Mouse (Mus musculus) right cerebral cortex, postnatal 36 days (tissue): ENCODE data around the gene Zkscan17.
"Not testable (repeated sequence)": the region's sequence is repeated elsewhere in the genome, so short reads cannot be mapped to it uniquely, and the experiment has no call there.

Source experiments
- DNase-seq, 2 experiments: peaks; one replicate each; pipeline ENCODE4 v3.0.0; 2022; ENCODE audit warnings: low spot score in 2 of 2, mixed read lengths in 1 of 2

Zkscan17 gene

GRCm38 (mm10) chr11:59526472-59527080 lies at the start of gene Zkscan17:
TSS of gene Zkscan17 (minus strand) at chr11:59526751.
- no peak for DNase-seq

- DNase-seq = not testable (repeated sequence)
Measured at GRCm38 (mm10) chr11:59576135-59576534, 49.6 kb upstream of the Zkscan17 start, which contains the start of gene Olfr222. TSS of gene Olfr222 (minus strand) at chr11:59576235.

GRCm38 (mm10) chr11:59575726-59576125 lies 49.2 kb upstream of the Zkscan17 start:
- DNase-seq = no peak

GRCm38 (mm10) chr11:59569306-59569705 lies 42.8 kb upstream of the Zkscan17 start:
- DNase-seq = no peak

- DNase-seq = no peak
Measured at GRCm38 (mm10) chr11:59562837-59563236, 36.3 kb upstream of the Zkscan17 start.

- no peak for DNase-seq
Measured at GRCm38 (mm10) chr11:59562336-59562735, 35.8 kb upstream of the Zkscan17 start.

GRCm38 (mm10) chr11:59560906-59561305 lies 34.4 kb upstream of the Zkscan17 start:
- no peak for DNase-seq

GRCm38 (mm10) chr11:59554535-59554934 lies 28.0 kb upstream of the Zkscan17 start:
- no peak for DNase-seq

- DNase-seq = no peak
Measured at GRCm38 (mm10) chr11:59554127-59554526, 27.6 kb upstream of the Zkscan17 start.

- DNase-seq = peak in 1 of 2 experiments; percentile 14
Measured at GRCm38 (mm10) chr11:59544005-59544404, 17.5 kb upstream of the Zkscan17 start.

- no peak for DNase-seq
Measured at GRCm38 (mm10) chr11:59543376-59543775, 16.8 kb upstream of the Zkscan17 start.

GRCm38 (mm10) chr11:59542442-59542841 lies 15.9 kb upstream of the Zkscan17 start:
- no peak for DNase-seq

- DNase-seq = no peak
Measured at GRCm38 (mm10) chr11:59541324-59541723, 14.8 kb upstream of the Zkscan17 start, which contains the start of gene Nlrp3. TSS of gene Nlrp3 (plus strand) at chr11:59541568.

- DNase-seq = no peak
Measured at GRCm38 (mm10) chr11:59540123-59540522, 13.6 kb upstream of the Zkscan17 start.

GRCm38 (mm10) chr11:59538387-59538786 lies 11.8 kb upstream of the Zkscan17 start:
- DNase-seq = peak in 1 of 2 experiments; percentile 22

GRCm38 (mm10) chr11:59537218-59538130 lies 10.9 kb upstream of the Zkscan17 start:
- no peak for DNase-seq

GRCm38 (mm10) chr11:59531562-59531961 lies 5.0 kb upstream of the Zkscan17 start:
- DNase-seq = no peak

GRCm38 (mm10) chr11:59530870-59531535 lies 4.5 kb upstream of the Zkscan17 start:
- DNase-seq = peak; percentile 32 to 34

GRCm38 (mm10) chr11:59530221-59530620 lies 3.7 kb upstream of the Zkscan17 start:
- no peak for DNase-seq

- DNase-seq = peak; percentile 62 to 74
Measured at GRCm38 (mm10) chr11:59525237-59525636, 1.3 kb downstream of the Zkscan17 start.

- no peak for DNase-seq
Measured at GRCm38 (mm10) chr11:59524150-59524549, 2.4 kb downstream of the Zkscan17 start.
